Mouse (Mus musculus): Measurements from ENCODE around the gene Tbx19.

- TF ChIP-seq CTCF (IDR thresholded peaks at IDR 0.05; ENCODE audit: low read depth, low read length) (no peak), EP300 (IDR thresholded peaks at IDR 0.05; ENCODE audit: insufficient read depth, low read depth, low read length) (no peak)
Observed at GRCm38 (mm10) chr1:165133858-165134257, 26.7 kb downstream of the Tbx19 start.
